Mouse (Mus musculus) gastrocnemius, postnatal 10 days (tissue): ENCODE results near the gene Myl9. TPM values are rescaled to one million over a fixed set of nuclear protein-coding genes. Genes with fewer than 3 reads are reported as not detected.

ENCODE experiments used
- total RNA-seq, 2 experiments: library from RNA; stranded (reverse); gene quantifications; 2 replicates each; pipeline ENCODE4 v1.2.3; 2021

The Myl9 gene
- total RNA-seq, 2 experiments from 2014 or later: 186 to 216 TPM

Other genes with a start within 250 kb of the Myl9 start
- 10 to 100 TPM; 16.2 to 18.6 TPM for gene Aar2, start 227.8 kb upstream of the Myl9 start, total RNA-seq
- gene Dlgap4, start 161.7 kb upstream of the Myl9 start, total RNA-seq: 100 to 1,000 TPM in 1 of 2 experiments, 10 to 100 TPM in 1; 76.5 to 102 TPM
- 1 to 10 TPM; 5.4 to 8.4 TPM for gene Tgif2, start 64.6 kb downstream of the Myl9 start, total RNA-seq
- gene 4930518I15Rik, start 82.5 kb downstream of the Myl9 start, total RNA-seq: 1 to 10 TPM in 1 of 2 experiments, under 1 TPM in 1; 0.54 to 1.6 TPM
- 10 to 100 TPM; 75.3 to 79.5 TPM for gene Rab5if, start 87.7 kb downstream of the Myl9 start, total RNA-seq
- gene Sla2, start 111.8 kb downstream of the Myl9 start, total RNA-seq: not detected
- 10 to 100 TPM; 22.5 to 26.1 TPM for gene Ndrg3, start 216.6 kb downstream of the Myl9 start, total RNA-seq
- gene Dsn1, start 231.7 kb downstream of the Myl9 start, total RNA-seq: 1 to 10 TPM; 5.3 to 6.0 TPM